Mouse (Mus musculus) c-Kit-positive CD71-positive TER-119-negative erythroid progenitor cells, embryonic 14.5 days (primary cell): Measurements from ENCODE around the gene Akr1b7.

Experiments
- DNase-seq: peaks from one replicate; pipeline ENCODE4 v3.0.0-alpha.2; 2013; ENCODE audit warnings: low read depth

Akr1b7 gene

GRCm38 (mm10) chr6:34439006-34439405 is 26.9 kb downstream of the Akr1b7 start:
- no peak for DNase-seq

DNA sequence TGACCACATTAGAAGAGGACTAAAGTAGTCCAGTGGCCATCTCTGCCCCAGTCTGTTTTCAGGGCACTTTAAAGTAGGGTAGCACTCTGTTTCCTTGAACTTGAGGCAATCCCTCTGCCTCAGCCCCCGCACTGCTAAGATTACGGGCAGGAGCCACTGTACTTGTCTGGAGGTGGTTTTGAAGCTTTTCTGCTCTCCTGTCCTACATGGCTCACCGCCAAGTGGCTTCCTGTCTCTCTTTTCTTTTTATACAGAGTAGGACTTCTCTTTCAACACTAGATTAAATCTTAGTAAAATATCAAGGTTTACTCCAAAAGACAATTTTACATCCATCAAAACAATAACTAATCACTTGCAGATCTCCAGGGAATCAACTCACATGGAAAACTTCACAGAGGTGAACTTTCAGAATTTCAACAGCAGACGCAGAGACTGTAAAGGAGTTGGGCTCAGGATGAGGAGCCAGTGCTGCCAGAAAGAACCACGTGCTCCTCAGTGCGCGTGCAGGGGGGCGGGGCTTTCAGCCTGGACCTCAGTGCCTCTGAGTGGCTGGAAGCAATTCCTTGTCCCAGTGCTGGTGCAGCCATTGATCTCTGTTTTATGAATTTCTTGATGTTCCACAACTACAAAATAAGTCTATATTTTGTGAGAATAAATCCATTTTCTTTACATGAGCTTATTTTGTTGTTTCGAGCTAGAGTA is 29.6 kb downstream of the Akr1b7 start:
- no peak for DNase-seq

- DNase-seq, result no peak
Observed at GRCm38 (mm10) chr6:34443791-34444190, 31.7 kb downstream of the Akr1b7 start.

- DNase-seq, result peak; percentile 60
Observed at GRCm38 (mm10) chr6:34447961-34448360, 35.8 kb downstream of the Akr1b7 start.

DNA sequence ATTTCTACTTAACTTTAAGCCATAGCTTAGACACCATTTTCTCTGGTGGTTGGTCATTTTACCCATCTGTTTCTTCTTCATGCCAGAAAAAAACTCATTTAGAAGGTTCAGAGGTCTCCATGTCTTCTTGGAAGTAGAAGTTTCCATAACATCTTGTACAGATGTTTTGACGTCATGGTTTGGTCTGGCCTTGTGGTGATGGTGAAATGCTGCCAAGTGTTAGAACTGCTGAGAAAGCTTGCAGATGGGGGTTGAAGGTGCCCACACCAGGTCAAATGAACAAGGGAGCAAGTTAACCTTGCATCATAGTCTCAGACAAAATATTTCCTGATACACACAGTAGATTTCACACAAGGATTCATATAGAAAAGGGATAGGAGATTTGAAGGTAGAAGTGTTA is 36.6 kb downstream of the Akr1b7 start:
- DNase-seq, result no peak

GRCm38 (mm10) chr6:34452963-34453770 is 41.0 kb downstream of the Akr1b7 start:
- DNase-seq, result no peak

DNA sequence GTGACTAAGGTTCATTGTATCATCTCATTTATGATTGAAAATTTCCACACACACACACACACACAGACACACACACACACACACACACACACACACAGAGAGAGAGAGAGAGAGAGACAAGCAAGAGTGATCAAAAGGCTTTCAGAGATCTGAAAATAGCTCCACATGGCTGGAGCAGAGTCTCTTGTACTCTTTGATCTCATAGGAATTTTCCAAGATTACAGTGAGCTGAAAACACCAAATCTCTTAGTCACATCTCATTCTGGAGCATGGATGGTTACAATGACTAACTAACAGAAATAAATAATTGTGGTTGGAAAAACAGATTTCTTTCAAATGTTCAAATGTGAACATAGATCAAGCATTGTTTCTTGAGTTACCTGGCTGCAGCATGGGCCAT is 47.3 kb downstream of the Akr1b7 start:
- no peak for DNase-seq

DNA sequence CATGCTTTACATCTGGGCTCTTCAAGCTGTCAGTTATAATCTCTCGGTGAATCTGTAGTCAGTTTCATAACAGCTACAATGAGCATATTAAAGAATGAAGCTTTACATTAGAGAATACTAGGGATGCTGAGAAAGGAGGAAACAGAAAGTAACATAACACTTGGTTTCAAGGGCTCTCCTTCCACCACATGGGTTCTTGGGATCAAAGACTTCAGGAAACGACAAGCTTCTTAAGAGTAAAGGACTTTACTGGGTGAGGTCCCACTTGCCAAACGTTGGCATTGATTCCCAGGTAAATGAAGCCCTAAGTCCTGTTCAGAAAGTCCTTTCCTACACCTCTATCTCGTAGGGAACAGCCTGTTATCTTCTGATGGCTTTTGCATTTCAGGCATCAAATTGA is 48.5 kb downstream of the Akr1b7 start:
- DNase-seq, result no peak

DNA sequence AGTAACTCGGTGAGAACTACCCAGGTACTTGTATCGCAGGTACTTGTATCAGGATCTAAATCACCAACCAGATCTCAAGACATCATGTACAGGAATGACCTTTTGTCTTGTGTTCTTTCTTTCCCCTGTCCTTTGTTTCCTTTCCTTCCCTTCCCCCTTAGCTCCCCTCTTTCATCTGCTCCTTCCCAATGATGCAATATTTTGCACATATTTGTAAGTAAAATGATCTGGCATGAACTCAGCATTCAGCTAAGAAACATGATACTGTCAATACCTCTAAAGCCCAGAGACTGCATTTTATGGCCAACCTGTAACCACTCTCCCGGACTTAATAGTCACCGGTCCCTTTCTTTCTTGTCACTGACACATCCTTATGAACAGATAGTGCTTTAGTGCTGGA is 51.4 kb downstream of the Akr1b7 start:
- DNase-seq, result no peak

DNA sequence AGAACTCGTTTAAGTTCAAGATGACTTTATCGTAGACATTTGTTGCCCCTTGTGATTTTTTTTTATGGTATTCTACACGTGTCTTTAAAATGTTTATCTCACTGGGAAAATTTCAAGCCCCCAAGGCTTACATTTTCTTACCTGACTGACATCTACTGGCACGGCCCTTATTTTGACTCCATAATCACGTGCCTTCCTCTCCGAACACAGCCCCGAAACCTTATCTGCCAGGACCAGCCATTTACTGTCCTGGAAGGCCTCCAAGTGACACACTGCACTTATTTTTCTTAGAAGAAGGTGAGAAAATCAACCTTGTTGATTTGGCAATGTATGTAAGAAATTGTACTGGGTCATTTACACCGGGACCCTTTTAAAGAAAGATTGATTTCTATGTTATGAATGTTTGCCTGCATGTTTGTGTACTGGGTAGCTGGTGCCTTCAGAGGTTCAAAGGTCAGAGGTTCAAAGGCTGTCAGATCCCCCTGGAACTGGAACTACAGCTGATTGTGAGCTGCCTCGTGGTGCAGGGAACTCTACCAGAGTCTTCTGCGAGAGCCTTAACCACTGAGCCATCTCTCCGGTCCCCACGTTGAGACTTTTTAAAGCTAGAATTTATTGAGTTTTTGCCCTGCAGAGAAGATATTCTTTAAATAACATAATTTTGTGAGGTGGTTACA is 59.4 kb downstream of the Akr1b7 start:
- DNase-seq, result peak; percentile 92
